Mouse (Mus musculus): ENCODE results near the gene Tspan7. TPM values are rescaled to one million over a fixed set of nuclear protein-coding genes. Genes with fewer than 3 reads are reported as not detected.

Gene Tspan7
- polyA plus RNA-seq, 1 experiment from 2014 or later, result 44.4 TPM

- no peak overlapping the region for H3K27ac ChIP-seq (ENCODE audit: low read depth)
- DNase-seq (peak; percentile 40), ATAC-seq (peak; percentile 27; the same call in 1 of the 2 replicates)
Measured at GRCm38 (mm10) chrX:10539482-10540166, 54.7 kb downstream of the Tspan7 start.

GRCm38 (mm10) chrX:10546840-10547239, 61.9 kb downstream of the Tspan7 start:
- H3K4me3 ChIP-seq (ENCODE audit: low read depth, low read length), result no peak overlapping the region
- no peak overlapping the region for H3K27ac ChIP-seq (ENCODE audit: low read depth)
- no peak overlapping the region for H3K4me2 ChIP-seq (ENCODE audit: low read depth, low read length)
- H3K36me3 ChIP-seq (replicated peaks; ENCODE audit: insufficient read depth, low read length), result no peaks in the 10 kb centered on the region
- H3K9ac ChIP-seq (replicated peaks), result no peak overlapping the region
- no peaks in the 10 kb centered on the region for H3K4me1 ChIP-seq (ENCODE audit: insufficient read depth)
- no peak for DNase-seq
- H3K27me3 ChIP-seq (ENCODE audit: insufficient read depth, low read length), result no peaks in the 10 kb centered on the region
- no peak for TF ChIP-seq CTCF (IDR thresholded peaks at IDR 0.05; ENCODE audit: low read depth)
- TF ChIP-seq EP300 (IDR thresholded peaks at IDR 0.05; ENCODE audit: low read depth), result no peak
- 70% methylated on average over 3 of the region's 3 CpGs for WGBS (ENCODE audit: insufficient replicate concordance)
- no peaks in the 10 kb centered on the region for H3K9me3 ChIP-seq (ENCODE audit: low read length)
- no peak for ATAC-seq

More at GRCm38 (mm10) chrX:10539482-10540166, 54.7 kb downstream of the Tspan7 start:
- Histone ChIP-seq H3K4me3 (ENCODE audit: low read depth, low read length) (no peak overlapping the region), H3K9me3 (ENCODE audit: low read length) (no peaks in the 10 kb centered on the region), H3K9ac (replicated peaks) (no peak overlapping the region), H3K4me2 (ENCODE audit: low read depth, low read length) (no peak overlapping the region), H3K36me3 (replicated peaks; ENCODE audit: insufficient read depth, low read length) (no peaks in the 10 kb centered on the region), H3K27me3 (ENCODE audit: insufficient read depth, low read length) (no peaks in the 10 kb centered on the region), H3K4me1 (ENCODE audit: insufficient read depth) (no peaks in the 10 kb centered on the region)
- no peak for TF ChIP-seq CTCF (IDR thresholded peaks at IDR 0.05; ENCODE audit: low read depth)
- WGBS (ENCODE audit: insufficient replicate concordance), result 46% methylated on average over 6 of the region's 6 CpGs

- H3K27ac ChIP-seq (ENCODE audit: low read depth), result no peak overlapping the region
- 78% methylated on average over 3 of the region's 3 CpGs for WGBS (ENCODE audit: insufficient replicate concordance)
- no peak for ATAC-seq
Measured at GRCm38 (mm10) chrX:10549708-10550107, 64.8 kb downstream of the Tspan7 start.

GRCm38 (mm10) chrX:10556899-10557298, 71.9 kb downstream of the Tspan7 start:
- TF ChIP-seq EP300 (IDR thresholded peaks at IDR 0.05; ENCODE audit: low read depth) (0 out of 2 replicates have a peak, but pooled peaks have one; percentile 20), CTCF (IDR thresholded peaks at IDR 0.05; ENCODE audit: low read depth) (no peak)
- Histone ChIP-seq H3K4me3 (ENCODE audit: low read depth, low read length) (no peak overlapping the region), H3K36me3 (replicated peaks; ENCODE audit: insufficient read depth, low read length) (no peaks in the 10 kb centered on the region), H3K4me1 (ENCODE audit: insufficient read depth) (no peaks in the 10 kb centered on the region), H3K9ac (replicated peaks) (no peak overlapping the region), H3K27ac (ENCODE audit: low read depth) (no peak overlapping the region), H3K4me2 (ENCODE audit: low read depth, low read length) (no peak overlapping the region), H3K9me3 (ENCODE audit: low read length) (no peaks in the 10 kb centered on the region), H3K27me3 (ENCODE audit: insufficient read depth, low read length) (no peaks in the 10 kb centered on the region)
- no peak for DNase-seq
- 72% methylated on average over 3 of the region's 3 CpGs for WGBS (ENCODE audit: insufficient replicate concordance)
- no peak for ATAC-seq

More at GRCm38 (mm10) chrX:10549708-10550107, 64.8 kb downstream of the Tspan7 start:
- Histone ChIP-seq H3K4me3 (ENCODE audit: low read depth, low read length) (no peak overlapping the region), H3K36me3 (replicated peaks; ENCODE audit: insufficient read depth, low read length) (no peaks in the 10 kb centered on the region), H3K9ac (replicated peaks) (no peak overlapping the region), H3K4me1 (ENCODE audit: insufficient read depth) (no peaks in the 10 kb centered on the region), H3K4me2 (ENCODE audit: low read depth, low read length) (no peak overlapping the region), H3K9me3 (ENCODE audit: low read length) (no peaks in the 10 kb centered on the region), H3K27me3 (ENCODE audit: insufficient read depth, low read length) (no peaks in the 10 kb centered on the region)
- TF ChIP-seq EP300 (IDR thresholded peaks at IDR 0.05; ENCODE audit: low read depth), result no peak
- peak; percentile 39; the same call in 1 of the 2 replicates for TF ChIP-seq CTCF (IDR thresholded peaks at IDR 0.05; ENCODE audit: low read depth)
- DNase-seq, result no peak

GRCm38 (mm10) chrX:10557596-10557995, 72.6 kb downstream of the Tspan7 start:
- H3K4me1 ChIP-seq (ENCODE audit: insufficient read depth), result no peaks in the 10 kb centered on the region
- TF ChIP-seq EP300 (IDR thresholded peaks at IDR 0.05; ENCODE audit: low read depth) (no peak), CTCF (IDR thresholded peaks at IDR 0.05; ENCODE audit: low read depth) (no peak)
- DNase-seq (no peak), ATAC-seq (no peak)
- H3K9me3 ChIP-seq (ENCODE audit: low read length), result no peaks in the 10 kb centered on the region
- H3K27ac ChIP-seq (ENCODE audit: low read depth), result no peak overlapping the region
- no peaks in the 10 kb centered on the region for H3K36me3 ChIP-seq (replicated peaks; ENCODE audit: insufficient read depth, low read length)
- no peaks in the 10 kb centered on the region for H3K27me3 ChIP-seq (ENCODE audit: insufficient read depth, low read length)
- no peak overlapping the region for H3K4me3 ChIP-seq (ENCODE audit: low read depth, low read length)
- 65% methylated on average over 5 of the region's 5 CpGs for WGBS (ENCODE audit: insufficient replicate concordance)
- no peak overlapping the region for H3K4me2 ChIP-seq (ENCODE audit: low read depth, low read length)
- no peak overlapping the region for H3K9ac ChIP-seq (replicated peaks)

- TF ChIP-seq EP300 (IDR thresholded peaks at IDR 0.05; ENCODE audit: low read depth), result no peak
- no peak for TF ChIP-seq CTCF (IDR thresholded peaks at IDR 0.05; ENCODE audit: low read depth)
- Histone ChIP-seq H3K36me3 (replicated peaks; ENCODE audit: insufficient read depth, low read length) (no peaks in the 10 kb centered on the region), H3K27me3 (ENCODE audit: insufficient read depth, low read length) (no peaks in the 10 kb centered on the region), H3K4me3 (ENCODE audit: low read depth, low read length) (no peak overlapping the region), H3K4me2 (ENCODE audit: low read depth, low read length) (no peak overlapping the region), H3K9ac (replicated peaks) (no peak overlapping the region), H3K4me1 (ENCODE audit: insufficient read depth) (no peaks in the 10 kb centered on the region), H3K27ac (ENCODE audit: low read depth) (no peak overlapping the region), H3K9me3 (ENCODE audit: low read length) (no peaks in the 10 kb centered on the region)
- ATAC-seq (no peak), DNase-seq (no peak)
- WGBS (ENCODE audit: insufficient replicate concordance), result 64% methylated on average over 2 of the region's 2 CpGs
Measured at GRCm38 (mm10) chrX:10558625-10559024, 73.7 kb downstream of the Tspan7 start.
